Mouse (Mus musculus) hindbrain, embryonic 11.5 days (tissue): ENCODE data around the gene Zbed6. TPM values are rescaled to one million over a fixed set of nuclear protein-coding genes. Genes with fewer than 3 reads are reported as not detected.
A peak's percentile ranks its signal among the peaks of the same experiment; 100 is the strongest.
"Not testable (repeated sequence)": the region's sequence is repeated elsewhere in the genome, so short reads cannot be mapped to it uniquely, and the experiment has no call there.

Experiments used
- ATAC-seq: fragments of 200-750 bp; cut with Nextera tagmentation; 2 replicates; pipeline ENCODE4 v1.8.0; 2017; ENCODE audit warnings: mild to moderate bottlenecking, moderate TSS enrichment, moderate library complexity; ENCODE audit not compliant: low FRiP score
- DNase-seq: peaks from one replicate; pipeline ENCODE4 v3.0.0-alpha.2; 2015; ENCODE audit warnings: low spot score
- H3K27ac ChIP-seq: fragments of 300-500 bp; sonication (generic); 2 replicates; pipeline ENCODE4 v1.5.1; 2014; ENCODE audit warnings: mild to moderate bottlenecking, low read depth, low read length
- H3K27me3 ChIP-seq: fragments of 300-500 bp; sonication (generic); 2 replicates; pipeline ENCODE4 v1.6.1; 2014; ENCODE audit warnings: mild to moderate bottlenecking, low read length, moderate library complexity, mixed read lengths; ENCODE audit not compliant: control insufficient read depth, insufficient read depth
- H3K36me3 ChIP-seq: fragments of 300-500 bp; sonication (generic); 2 replicates; pipeline ENCODE4 v1.6.1; 2014; ENCODE audit warnings: mild to moderate bottlenecking, low read length, moderate library complexity, mixed read lengths; ENCODE audit not compliant: control insufficient read depth, insufficient read depth
- H3K4me1 ChIP-seq: fragments of 300-500 bp; sonication (generic); replicated peaks from 2 replicates; pipeline ENCODE4 v1.6.1; 2014; ENCODE audit warnings: low read length, mixed read lengths; ENCODE audit not compliant: control insufficient read depth, insufficient read depth
- H3K4me2 ChIP-seq: fragments of 300-500 bp; sonication (generic); replicated peaks from 2 replicates; pipeline ENCODE4 v1.6.1; 2014; ENCODE audit warnings: mild to moderate bottlenecking, low read depth, low read length
- H3K4me3 ChIP-seq: fragments of 300-500 bp; sonication (generic); 2 replicates; pipeline ENCODE4 v1.5.1; 2014; ENCODE audit warnings: low read depth, low read length
- H3K9ac ChIP-seq: fragments of 300-500 bp; sonication (generic); 2 replicates; pipeline ENCODE4 v1.6.1; 2014; ENCODE audit warnings: low read depth, low read length
- H3K9me3 ChIP-seq: fragments of 300-500 bp; sonication (generic); 2 replicates; pipeline ENCODE4 v1.6.1; 2016; ENCODE audit warnings: low read length; ENCODE audit not compliant: control insufficient read depth
- WGBS: fragments of 180-500 bp; shearing (Covaris S2); extraction: QIAGEN DNeasy Blood & Tissue Kit; methylation state at CpG from one replicate; pipeline ENCODE4 v1.1.7; 2014; 5-methylcytosine and 5-hydroxymethylcytosine counted together
- polyA plus RNA-seq: library from polyadenylated mRNA; unstranded; fragments of >200 nt; fragmentation: Nextera tagmentation; extraction: Ambion mirVana; gene quantifications from 2 replicates; pipeline ENCODE4 v1.2.1, GENCODE M21; 2014

The Zbed6 gene
- not detected in 2 replicates for polyA plus RNA-seq

DNA sequence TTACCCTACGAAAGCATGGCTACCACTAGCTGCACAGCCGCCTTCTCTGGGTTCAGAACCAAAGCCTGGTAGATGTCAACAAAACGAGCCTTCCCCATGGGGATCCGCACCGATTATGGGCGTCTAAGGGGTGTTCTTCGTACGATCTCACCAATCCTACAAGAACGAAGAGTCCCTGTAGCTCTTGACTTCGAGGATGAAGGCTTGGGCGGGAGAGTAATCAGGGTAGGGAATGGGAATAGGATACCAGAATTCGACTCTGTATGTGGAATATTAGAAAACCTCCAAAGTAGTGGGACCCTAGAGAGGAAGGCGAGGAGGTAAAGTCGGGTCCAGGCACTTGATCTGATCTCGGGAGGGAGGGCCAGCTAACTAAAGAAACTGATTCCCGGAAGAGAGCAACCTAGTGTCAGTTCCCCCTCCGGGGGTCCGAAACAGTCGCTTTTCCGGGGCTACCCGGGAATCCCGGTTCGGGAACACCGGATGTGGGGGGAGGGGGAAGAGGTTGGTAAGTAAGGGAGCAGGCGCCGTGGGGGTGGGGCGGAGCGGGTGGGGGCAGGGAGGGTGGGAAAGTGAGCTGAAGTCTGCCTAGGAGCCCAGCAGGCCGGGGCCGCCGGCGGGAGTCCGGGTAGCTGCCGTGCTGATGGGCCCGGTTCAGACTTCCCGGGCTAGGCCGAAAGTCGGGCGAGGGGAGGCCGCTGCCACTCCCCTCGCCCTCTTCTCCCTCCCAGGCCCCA is at the start of gene Zbed6:
Gene Zbed6 (minus strand): TSS at position 420 of the 737 bp plus-strand sequence.
- peak; percentile 82 for DNase-seq
- no peaks in the 10 kb centered on the region for H3K27me3 ChIP-seq

GRCm38 (mm10) chr1:133709292-133709691 is 48.6 kb upstream of the Zbed6 start:
- Histone ChIP-seq H3K9ac (no peak overlapping the region), H3K36me3 (no peaks in the 10 kb centered on the region), H3K9me3 (no peaks in the 10 kb centered on the region), H3K27ac (no peak overlapping the region), H3K4me2 (no peak overlapping the region), H3K27me3 (no peaks in the 10 kb centered on the region), H3K4me3 (no peak overlapping the region), H3K4me1 (no peaks in the 10 kb centered on the region)
- 69% methylated on average over 3 of the region's 3 CpGs for WGBS
- no peak for ATAC-seq
- DNase-seq, result no peak

More for the DNA sequence above, at the start of gene Zbed6:
- peak within 1 kb of the TSS; percentile 74 for H3K9ac ChIP-seq
- no peaks in the 10 kb centered on the region for H3K9me3 ChIP-seq
- peak within 1 kb of the TSS; percentile 82 for H3K4me2 ChIP-seq
- H3K4me1 ChIP-seq, result no peaks in the 10 kb centered on the region
- H3K36me3 ChIP-seq, result no peaks in the 10 kb centered on the region
- peak within 1 kb of the TSS; percentile 90 for H3K4me3 ChIP-seq
- ATAC-seq, result peak; percentile 90
- whole genome bisulfite sequencing, result 2% methylated on average over 36 of the region's 41 CpGs
- peak within 1 kb of the TSS; percentile 90 for H3K27ac ChIP-seq

DNA sequence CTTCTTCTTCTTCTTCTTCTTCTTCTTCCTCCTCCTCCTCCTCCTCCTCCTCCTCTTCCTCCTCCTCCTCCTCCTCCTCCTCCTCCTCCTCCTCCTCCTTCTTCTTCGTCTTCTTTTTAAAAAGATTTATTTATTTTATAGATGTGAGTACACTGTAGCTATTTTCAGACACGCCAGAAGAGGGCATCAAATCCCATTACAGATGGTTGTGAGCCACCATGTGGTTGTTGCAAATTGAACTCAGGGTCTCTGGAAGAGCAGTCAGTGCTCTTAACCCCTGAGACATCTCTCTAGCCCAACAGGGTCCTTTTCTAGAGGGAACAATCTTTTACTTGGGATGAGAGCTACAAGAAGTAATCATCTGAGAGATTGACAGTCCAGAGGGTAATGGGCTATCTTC is 41.1 kb upstream of the Zbed6 start:
- not testable (repeated sequence) for DNase-seq

DNA sequence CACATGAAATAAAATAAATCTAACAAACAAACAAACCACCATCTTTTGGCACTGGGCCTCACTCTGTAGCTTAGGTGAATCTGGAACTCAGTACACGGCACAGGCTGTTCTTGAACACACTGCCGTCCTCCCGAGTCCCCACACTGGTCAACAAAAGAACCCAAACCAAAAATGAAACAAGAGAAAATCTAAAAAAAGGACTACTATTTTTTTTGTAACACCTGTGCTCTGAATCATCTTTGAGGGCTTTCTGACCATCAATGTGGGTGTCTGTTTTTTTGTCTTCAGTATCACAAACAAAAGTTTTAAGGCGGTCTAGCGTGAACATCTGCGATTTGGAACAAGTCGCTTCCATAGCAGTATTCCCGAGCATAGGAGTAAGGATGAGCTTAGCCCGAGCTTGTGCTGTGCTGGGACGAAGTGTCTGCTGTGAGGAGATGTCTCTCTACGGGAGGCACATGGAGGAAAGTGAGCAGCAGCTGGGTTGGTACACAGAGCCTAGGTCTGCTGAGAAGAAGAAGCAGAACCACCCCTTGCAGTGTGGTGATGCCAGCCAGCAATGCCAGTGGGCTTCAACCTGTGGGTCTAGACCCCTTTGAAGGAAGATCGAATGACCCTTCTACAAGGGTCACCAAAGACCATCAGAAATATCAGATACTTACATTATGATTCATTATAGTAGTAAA is 37.4 kb upstream of the Zbed6 start:
- ATAC-seq, result no peak
- no peaks in the 10 kb centered on the region for H3K9me3 ChIP-seq
- H3K36me3 ChIP-seq, result no peaks in the 10 kb centered on the region
- no peaks in the 10 kb centered on the region; the same call in 1 of the 2 replicates for H3K4me1 ChIP-seq
- no peak overlapping the region for H3K4me2 ChIP-seq
- no peak overlapping the region for H3K9ac ChIP-seq
- WGBS, result 96% methylated on average over 12 of the region's 12 CpGs
- no peak overlapping the region for H3K27ac ChIP-seq
- H3K4me3 ChIP-seq, result no peak overlapping the region
- no peaks in the 10 kb centered on the region for H3K27me3 ChIP-seq
- no peak for DNase-seq

More for the DNA sequence above, 41.1 kb upstream of the Zbed6 start:
- ATAC-seq, H3K27me3 ChIP-seq, H3K4me3 ChIP-seq, H3K36me3 ChIP-seq, H3K27ac ChIP-seq, H3K4me2 ChIP-seq, H3K4me1 ChIP-seq, H3K9me3 ChIP-seq, H3K9ac ChIP-seq: not testable (repeated sequence)
- 24% methylated on average over 1 of the region's 2 CpGs for WGBS

GRCm38 (mm10) chr1:133695901-133696300 is 35.2 kb upstream of the Zbed6 start:
- Histone ChIP-seq H3K27me3 (no peaks in the 10 kb centered on the region), H3K4me3 (no peak overlapping the region), H3K9me3 (no peaks in the 10 kb centered on the region), H3K4me1 (no peaks in the 10 kb centered on the region; the same call in 1 of the 2 replicates), H3K4me2 (no peak overlapping the region), H3K9ac (no peak overlapping the region), H3K27ac (peak overlapping the region; percentile 9; the same call in 1 of the 2 replicates), H3K36me3 (no peaks in the 10 kb centered on the region)
- ATAC-seq, result no peak
- DNase-seq, result no peak
- WGBS, result 36% methylated on average over 7 of the region's 7 CpGs

DNA sequence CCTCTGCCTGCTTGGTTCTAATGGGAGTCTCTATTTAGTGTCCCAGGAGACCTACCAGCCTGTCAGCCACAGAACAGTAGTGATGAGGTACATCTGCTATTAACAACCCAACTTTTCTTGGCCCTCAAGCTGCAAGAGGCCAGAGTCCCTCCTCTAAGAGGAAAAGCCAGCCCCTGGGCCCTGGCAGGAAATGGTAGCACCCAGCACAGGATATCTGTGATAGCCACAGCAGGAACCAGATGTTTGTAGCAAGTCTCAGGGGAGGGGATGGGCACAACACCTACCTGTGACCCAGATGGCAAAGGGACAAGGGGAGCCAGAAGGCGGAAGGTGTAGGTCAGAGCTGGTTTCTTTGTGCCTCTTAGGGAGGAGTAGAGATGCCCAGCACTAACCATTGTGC is 34.2 kb upstream of the Zbed6 start:
- H3K36me3 ChIP-seq, result no peaks in the 10 kb centered on the region
- no peaks in the 10 kb centered on the region; the same call in 1 of the 2 replicates for H3K4me1 ChIP-seq
- 78% methylated on average over 1 of the region's 1 CpGs for WGBS
- ATAC-seq (no peak), DNase-seq (no peak)
- H3K4me2 ChIP-seq, result no peak overlapping the region
- H3K4me3 ChIP-seq, result no peak overlapping the region
- no peaks in the 10 kb centered on the region for H3K9me3 ChIP-seq
- no peaks in the 10 kb centered on the region for H3K27me3 ChIP-seq
- no peak overlapping the region for H3K27ac ChIP-seq
- H3K9ac ChIP-seq, result no peak overlapping the region

DNA sequence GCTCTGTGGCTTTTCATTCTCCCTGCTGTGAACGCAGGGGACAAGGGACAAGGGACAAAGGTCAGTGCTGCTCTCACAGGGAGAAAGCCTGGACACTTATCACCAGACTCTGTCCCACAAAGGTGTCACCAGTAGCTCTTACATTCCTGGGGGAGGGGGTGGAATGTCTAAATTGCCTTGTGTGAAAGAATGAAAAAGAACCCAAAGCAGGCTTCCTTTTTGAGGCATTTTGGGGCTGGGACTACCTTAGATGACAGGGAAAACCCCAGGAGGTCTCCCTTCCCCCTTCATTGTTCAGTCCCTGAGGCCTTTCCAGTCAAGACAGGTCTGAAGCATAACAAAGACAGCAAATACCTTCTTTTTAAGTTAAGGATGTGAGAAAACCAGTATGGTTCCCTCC is 33.6 kb upstream of the Zbed6 start:
- Histone ChIP-seq H3K27ac (no peak overlapping the region), H3K4me2 (no peak overlapping the region), H3K36me3 (no peaks in the 10 kb centered on the region), H3K4me1 (no peaks in the 10 kb centered on the region; the same call in 1 of the 2 replicates), H3K9ac (no peak overlapping the region), H3K27me3 (no peaks in the 10 kb centered on the region), H3K4me3 (no peak overlapping the region), H3K9me3 (no peaks in the 10 kb centered on the region)
- 0% methylated on average over 1 of the region's 1 CpGs for WGBS
- DNase-seq (no peak), ATAC-seq (no peak)

DNA sequence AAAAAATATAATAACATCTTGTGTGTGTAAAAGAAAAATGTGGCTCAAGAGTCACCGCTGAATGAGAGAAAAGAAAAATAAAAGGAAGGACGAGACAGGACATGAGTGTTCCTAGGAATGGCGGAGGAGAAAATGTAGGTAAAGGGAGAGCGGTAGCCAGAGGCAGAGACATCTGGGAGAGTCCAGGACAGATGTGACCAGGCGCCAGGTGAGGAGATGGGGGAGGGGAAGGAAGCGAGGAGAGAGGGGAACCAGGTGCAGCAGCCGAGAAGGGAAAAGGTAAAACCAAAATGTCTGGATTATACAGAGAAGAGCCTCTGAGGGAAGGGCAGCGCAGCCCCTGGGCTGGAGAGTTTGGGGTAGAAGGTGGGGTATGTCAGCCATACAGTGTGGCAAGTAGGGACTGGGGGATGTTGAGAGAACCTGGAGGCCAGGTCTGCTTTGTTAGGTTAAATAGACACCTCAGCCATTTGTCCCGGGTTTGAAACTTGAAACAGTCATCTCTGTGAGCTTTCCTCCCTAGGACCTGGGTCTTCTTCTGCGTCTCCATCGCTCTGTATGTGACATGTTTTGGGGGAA is 32.9 kb upstream of the Zbed6 start:
- Histone ChIP-seq H3K9me3 (no peaks in the 10 kb centered on the region), H3K4me2 (no peak overlapping the region), H3K36me3 (no peaks in the 10 kb centered on the region), H3K4me1 (no peaks in the 10 kb centered on the region; the same call in 1 of the 2 replicates), H3K27ac (no peak overlapping the region), H3K4me3 (no peak overlapping the region), H3K27me3 (no peaks in the 10 kb centered on the region), H3K9ac (no peak overlapping the region)
- DNase-seq (no peak), ATAC-seq (no peak)
- 65% methylated on average over 11 of the region's 11 CpGs for WGBS
